Mouse (Mus musculus) spleen, adult 2 months (tissue): ENCODE data around the gene Abca1. TPM values are rescaled to one million over a fixed set of nuclear protein-coding genes. Genes with fewer than 3 reads are reported as not detected.

Experiments
- DNase-seq, 2 experiments: peaks; one replicate each; pipeline versions ENCODE4 v3.0.0 to v3.0.0-alpha.2; 2012 to 2021; ENCODE audit warnings: low spot score in 2 of 2, low read depth in 1 of 2
- H3K27ac ChIP-seq: fragments of 200-500 bp; 2 replicates; pipeline ENCODE4 v1.5.1; 2012; ENCODE audit warnings: low read length, inconsistent platforms; ENCODE audit not compliant: insufficient read depth
- H3K27me3 ChIP-seq: fragments of 200-500 bp; 2 replicates; pipeline ENCODE4 v1.6.1; 2012; ENCODE audit warnings: mild to moderate bottlenecking, moderate library complexity, low read length, inconsistent platforms; ENCODE audit not compliant: control insufficient read depth, insufficient read depth
- H3K36me3 ChIP-seq: fragments of 200-500 bp; 2 replicates; pipeline ENCODE4 v1.6.1; 2012; ENCODE audit warnings: mild to moderate bottlenecking, low read length, inconsistent platforms; ENCODE audit not compliant: control insufficient read depth, insufficient read depth
- H3K4me1 ChIP-seq: fragments of 200-500 bp; 2 replicates; pipeline ENCODE4 v1.6.1; 2011; ENCODE audit warnings: inconsistent platforms; ENCODE audit not compliant: control insufficient read depth, insufficient read depth, insufficient read length
- H3K4me3 ChIP-seq: fragments of 200-500 bp; 2 replicates; pipeline ENCODE4 v1.5.1; 2011; ENCODE audit warnings: mild to moderate bottlenecking, inconsistent platforms; ENCODE audit not compliant: insufficient read depth, insufficient read length; ENCODE audit errors: extremely low read depth
- CTCF ChIP-seq: fragments of 200-500 bp; IDR thresholded peaks from 2 replicates; pipeline ENCODE4 v1.5.1; 2011; ENCODE audit warnings: mild to moderate bottlenecking, inconsistent platforms; ENCODE audit not compliant: insufficient read depth, insufficient read length, insufficient replicate concordance; ENCODE audit errors: extremely low read depth
- POLR2A ChIP-seq: fragments of 200-500 bp; IDR thresholded peaks from 2 replicates; pipeline ENCODE4 v1.6.1; 2011; ENCODE audit warnings: low read depth, low read length, inconsistent platforms
- WGBS: fragments of 180-500 bp; shearing (Covaris S2); methylation state at CpG from one replicate; pipeline ENCODE4 v1.1.7; 2018; 5-methylcytosine and 5-hydroxymethylcytosine counted together
- polyA plus RNA-seq: library from polyadenylated mRNA; depleted of rRNA; stranded (reverse); fragments of >200 nt; gene quantifications from 2 replicates; pipeline ENCODE4 v1.2.3, GENCODE M21; 2012

Abca1 gene
- polyA plus RNA-seq, 1 experiment = 7.6 TPM

DNA sequence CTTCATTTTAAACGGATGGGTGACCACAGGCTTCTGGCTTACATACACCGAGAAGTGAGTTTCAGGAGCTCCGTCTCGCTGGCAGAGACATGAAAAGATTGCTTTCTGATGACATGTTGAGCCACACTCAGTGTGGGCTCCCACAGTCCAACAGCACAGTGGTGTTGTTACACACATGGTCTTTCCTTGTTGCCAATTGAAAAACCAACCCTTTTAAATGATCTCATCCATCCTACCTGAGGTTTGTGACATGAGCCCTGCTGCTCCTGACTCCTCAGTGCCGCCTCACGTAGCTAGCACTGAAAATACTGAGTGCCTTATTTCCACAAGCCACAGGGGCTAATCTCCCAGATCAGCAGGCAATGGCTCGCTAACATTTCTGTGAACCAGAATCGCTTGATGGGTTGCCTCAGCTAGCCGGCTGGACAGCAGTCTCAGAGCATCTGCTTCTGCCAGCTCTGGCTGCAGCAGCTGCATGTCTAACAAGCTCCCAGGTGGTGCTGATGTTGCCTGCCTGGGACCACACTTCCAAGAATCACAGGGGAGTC, 50.2 kb downstream of the Abca1 start:
- TF ChIP-seq CTCF (no peak), POLR2A (no peak)
- no peak for DNase-seq
- Histone ChIP-seq H3K4me1 (no peaks in the 10 kb centered on the region), H3K27ac (no peak overlapping the region), H3K36me3 (peaks cover 17% of the 10 kb centered on the region), H3K27me3 (no peaks in the 10 kb centered on the region), H3K4me3 (no peak overlapping the region)
- WGBS = 89% methylated on average over 9 of the region's 9 CpGs

DNA sequence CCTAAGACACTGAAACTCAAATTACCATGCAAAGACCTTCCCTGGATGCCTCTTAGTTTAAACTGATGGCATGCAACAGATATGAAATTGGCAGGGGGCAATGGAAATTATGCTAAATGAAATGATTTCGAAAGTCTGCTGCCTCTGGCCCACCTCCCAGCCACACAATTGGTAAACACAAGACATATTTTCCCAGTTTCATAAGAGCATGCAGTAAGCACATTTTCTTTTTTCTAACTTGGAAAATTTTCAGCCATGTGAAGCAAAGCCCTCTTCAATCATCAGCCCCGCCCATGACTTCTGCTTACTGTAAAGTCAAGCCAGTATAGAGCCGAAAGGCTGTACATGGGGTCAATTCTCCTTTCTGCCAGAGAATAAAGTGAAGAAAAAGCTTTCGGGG, 51.5 kb downstream of the Abca1 start:
- Histone ChIP-seq H3K27me3 (no peaks in the 10 kb centered on the region), H3K36me3 (peaks cover 17% of the 10 kb centered on the region), H3K4me3 (no peak overlapping the region), H3K27ac (no peak overlapping the region), H3K4me1 (no peaks in the 10 kb centered on the region)
- TF ChIP-seq POLR2A (no peak), CTCF (no peak)
- WGBS = 82% methylated on average over 4 of the region's 4 CpGs
- no peak for DNase-seq

DNA sequence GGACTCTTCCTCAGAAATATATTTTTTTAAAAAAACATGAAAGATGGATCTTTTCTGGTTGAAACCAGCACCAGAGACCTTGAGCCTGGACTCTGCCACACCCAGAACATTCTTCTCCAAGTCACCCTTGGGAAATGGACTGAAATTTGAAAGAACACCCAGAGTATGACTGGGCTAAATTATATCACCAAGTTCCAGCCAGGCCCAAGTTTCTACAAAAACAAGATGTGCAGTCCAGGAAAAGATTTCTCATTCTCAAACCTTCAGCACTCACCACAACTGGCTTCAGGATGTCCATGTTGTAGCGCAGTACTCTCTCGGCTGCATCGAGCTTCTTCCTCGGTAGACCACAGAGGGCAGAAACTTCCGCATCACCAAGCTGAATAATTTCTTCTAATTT, 53.0 kb downstream of the Abca1 start:
- no peak for DNase-seq
- no peak overlapping the region for H3K4me3 ChIP-seq
- H3K4me1 ChIP-seq = no peaks in the 10 kb centered on the region
- 52% methylated on average over 5 of the region's 5 CpGs for WGBS
- H3K27ac ChIP-seq = no peak overlapping the region
- H3K27me3 ChIP-seq = no peaks in the 10 kb centered on the region
- no peak for TF ChIP-seq CTCF
- TF ChIP-seq POLR2A = no peak
- peaks cover 17% of the 10 kb centered on the region for H3K36me3 ChIP-seq

DNA sequence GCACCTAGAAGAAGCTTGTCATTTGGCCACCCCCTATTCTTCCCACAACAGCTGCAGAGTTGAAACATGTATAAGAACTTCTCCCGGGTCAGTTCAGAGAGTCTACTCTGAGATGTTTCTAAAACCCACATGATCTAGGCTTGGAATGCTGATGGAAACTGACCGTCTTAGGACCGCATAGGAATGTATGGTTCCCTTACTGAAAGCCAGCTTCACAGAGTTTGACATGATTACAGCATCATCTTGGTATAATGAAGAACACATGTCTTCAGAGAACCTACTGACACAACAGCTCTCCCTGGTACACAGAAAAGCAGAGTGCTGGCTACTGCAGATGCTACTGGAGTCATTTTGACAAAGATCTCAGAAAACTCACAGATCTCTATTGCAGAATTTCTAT, 53.6 kb downstream of the Abca1 start:
- Histone ChIP-seq H3K36me3 (peaks cover 17% of the 10 kb centered on the region), H3K27ac (no peak overlapping the region), H3K27me3 (no peaks in the 10 kb centered on the region), H3K4me3 (no peak overlapping the region), H3K4me1 (no peaks in the 10 kb centered on the region)
- no peak for TF ChIP-seq CTCF
- TF ChIP-seq POLR2A = no peak
- WGBS = 87% methylated on average over 3 of the region's 3 CpGs
- DNase-seq = no peak

DNA sequence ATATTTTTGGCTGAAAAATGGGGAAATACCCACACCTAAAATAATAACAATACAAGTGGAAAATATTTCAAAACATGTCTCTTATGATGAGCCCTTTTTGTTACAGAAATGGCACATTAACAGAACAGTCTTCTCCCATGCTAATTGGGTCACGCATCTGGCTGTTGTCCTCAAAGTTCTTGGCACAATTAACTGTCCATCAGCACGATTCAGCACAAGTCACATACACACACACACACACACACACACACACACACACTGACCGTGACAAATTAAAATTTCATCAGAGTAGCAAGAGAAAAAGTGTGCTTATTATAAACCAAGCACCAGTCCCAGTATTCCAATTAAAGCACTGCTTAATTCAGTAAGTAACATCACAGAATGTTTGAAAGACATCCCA, 55.1 kb downstream of the Abca1 start:
- H3K4me3 ChIP-seq = no peak overlapping the region
- H3K27me3 ChIP-seq = no peaks in the 10 kb centered on the region
- no peaks in the 10 kb centered on the region for H3K4me1 ChIP-seq
- peaks cover 17% of the 10 kb centered on the region for H3K36me3 ChIP-seq
- WGBS = 87% methylated on average over 3 of the region's 3 CpGs
- no peak for TF ChIP-seq CTCF
- TF ChIP-seq POLR2A = no peak
- DNase-seq = no peak
- H3K27ac ChIP-seq = no peak overlapping the region

DNA sequence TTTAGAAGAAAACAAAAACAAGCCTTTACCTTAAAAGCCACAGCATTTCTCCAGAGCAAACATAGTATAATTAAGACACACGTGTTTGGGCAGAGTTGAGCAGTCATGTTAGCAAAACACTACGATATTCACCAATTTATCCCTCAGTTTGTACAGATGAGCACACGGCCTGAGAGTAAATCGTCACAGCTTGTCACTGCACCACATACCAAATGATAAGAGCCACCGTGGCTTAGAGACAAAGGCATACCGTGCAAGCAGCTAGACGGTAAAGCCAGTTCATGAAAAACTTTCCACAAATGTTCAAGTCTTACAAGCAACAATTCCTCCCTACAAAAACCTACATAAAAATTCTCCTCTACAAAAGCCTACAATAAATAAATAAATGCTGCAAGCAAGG, 57.2 kb downstream of the Abca1 start:
- no peak overlapping the region for H3K4me3 ChIP-seq
- 87% methylated on average over 7 of the region's 7 CpGs for WGBS
- no peak for TF ChIP-seq POLR2A
- H3K27ac ChIP-seq = no peak overlapping the region
- DNase-seq = no peak
- H3K4me1 ChIP-seq = no peaks in the 10 kb centered on the region
- no peaks in the 10 kb centered on the region for H3K27me3 ChIP-seq
- peaks cover 16% of the 10 kb centered on the region for H3K36me3 ChIP-seq

DNA sequence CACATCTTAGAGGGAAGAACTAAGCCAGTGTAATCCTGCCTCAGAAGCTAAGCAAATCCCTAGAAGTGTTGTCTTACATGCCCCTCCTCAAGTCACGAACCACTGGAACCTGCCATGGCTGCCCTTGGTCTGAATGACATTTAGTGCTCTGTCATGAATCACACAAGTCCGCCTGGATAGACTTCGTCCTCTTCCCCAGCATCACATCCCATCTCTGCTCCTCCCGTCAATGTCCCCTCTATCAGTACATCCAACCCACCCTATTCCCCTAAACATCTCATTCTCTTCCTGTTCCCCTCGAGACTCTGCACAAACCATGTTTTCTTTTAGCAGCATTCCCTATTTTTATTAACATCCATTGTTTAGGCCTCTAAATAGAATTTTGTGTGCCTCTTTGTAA, 58.4 kb downstream of the Abca1 start:
- Histone ChIP-seq H3K27me3 (no peaks in the 10 kb centered on the region), H3K36me3 (peaks cover 14% of the 10 kb centered on the region), H3K27ac (no peak overlapping the region), H3K4me1 (no peaks in the 10 kb centered on the region), H3K4me3 (no peak overlapping the region)
- WGBS = 87% methylated on average over 5 of the region's 5 CpGs
- DNase-seq = no peak
- no peak for TF ChIP-seq POLR2A
- TF ChIP-seq CTCF = no peak
